Mouse (Mus musculus) C2C12 (cell line): ENCODE measurements at regions not wholly inside any gene's neighbourhood (a gene's known extent, or its start where the extent isn't known, plus 50 kb on each side); places are given as distances from the start of the nearest gene placed in this dataset.

Experiments
- CTCF ChIP-seq: IDR thresholded peaks from one replicate; pipeline ENCODE4 v1.5.1; 2011; ENCODE audit not compliant: control insufficient read depth, insufficient read depth, insufficient read length
- MAX ChIP-seq: IDR thresholded peaks from one replicate; pipeline ENCODE4 v1.6.1; 2011; ENCODE audit warnings: mild to moderate bottlenecking, control low read depth
- MYOD1 ChIP-seq: IDR thresholded peaks from one replicate; pipeline ENCODE4 v1.6.1; 2011; ENCODE audit warnings: low read depth; ENCODE audit not compliant: control insufficient read depth, insufficient read length
- USF1 ChIP-seq: IDR thresholded peaks from one replicate; pipeline ENCODE4 v1.6.1; 2011; ENCODE audit warnings: low read depth, mild to moderate bottlenecking, control low read depth, moderate library complexity

DNA sequence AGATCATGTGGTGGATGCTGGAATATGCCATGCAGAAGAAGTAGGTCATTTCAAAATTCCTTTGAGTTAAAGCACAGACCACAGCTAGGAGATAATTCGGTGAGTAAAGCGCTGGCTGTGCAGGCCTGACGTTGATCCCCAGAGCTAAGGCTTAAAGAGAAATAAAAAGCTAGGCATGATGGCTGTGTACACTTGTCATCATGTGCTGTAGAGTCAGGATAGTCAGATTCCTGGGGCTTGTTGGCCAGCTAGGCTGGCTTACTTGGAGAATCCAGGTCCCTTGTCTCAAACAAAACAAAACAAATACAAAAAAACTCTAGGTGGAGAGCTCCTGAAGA lies 70.7 kb downstream of the Dact1 start:
- no peak for TF ChIP-seq CTCF
- no peak for TF ChIP-seq MYOD1
- TF ChIP-seq MAX: no peak
- TF ChIP-seq USF1: no peak
